Mouse (Mus musculus) heart, postnatal 0 days (tissue): ENCODE data around the gene D130043K22Rik.

ENCODE experiments used
- CTCF ChIP-seq: IDR thresholded peaks from 2 replicates; pipeline ENCODE4 v1.5.1; 2016; ENCODE audit warnings: antibody characterized with exemption, control low read depth, low read depth
- EP300 ChIP-seq: IDR thresholded peaks from 2 replicates; pipeline ENCODE4 v1.6.1; 2016; ENCODE audit warnings: antibody characterized with exemption, low read depth

DNA sequence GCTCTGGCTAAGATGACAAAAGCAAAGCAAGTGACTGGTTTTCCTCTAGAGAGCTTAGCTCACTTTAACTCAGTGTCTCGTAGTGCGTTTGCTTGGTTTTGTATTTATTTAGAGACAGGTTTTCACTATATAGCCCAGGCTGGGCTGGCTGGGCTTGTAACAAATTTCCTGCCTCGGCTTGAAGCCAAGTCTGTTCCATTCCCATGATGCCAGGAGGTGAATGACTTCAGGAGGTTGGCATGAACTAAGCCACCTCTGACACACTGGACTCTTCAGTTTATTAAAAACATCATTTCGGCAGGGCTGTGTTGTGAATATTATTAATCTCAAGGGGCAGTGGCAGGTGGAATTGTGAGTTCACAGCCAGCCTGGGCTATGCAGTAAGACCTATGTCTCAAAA lies 19.3 kb upstream of the D130043K22Rik start:
- TF ChIP-seq CTCF, result no peak
- TF ChIP-seq EP300, result no peak
